Mouse (Mus musculus): ENCODE data around the gene Immp1l.
A peak's percentile ranks its signal among the peaks of the same experiment; 100 is the strongest.

Gene Immp1l

GRCm38 (mm10) chr2:105903896-105904756, at the start of gene Immp1l, which contains the start of gene Elp4:
Gene Immp1l (plus strand): TSS chr2:105904638.
Gene Elp4 (minus strand): TSS chr2:105904564.
- peak; percentile 95 to 97 for DNase-seq (ENCODE audit: low spot score in 2 of 2)

GRCm38 (mm10) chr2:105854740-105855139, 49.7 kb upstream of the Immp1l start:
- DNase-seq (ENCODE audit: low spot score in 2 of 2) = peak in 1 of 2 experiments; percentile 11

GRCm38 (mm10) chr2:105873403-105873802, 31.0 kb upstream of the Immp1l start:
- no peak for DNase-seq (ENCODE audit: low spot score in 2 of 2)

- no peak for DNase-seq (ENCODE audit: low spot score in 2 of 2)
Measured at GRCm38 (mm10) chr2:105890816-105891215, 13.6 kb upstream of the Immp1l start.

- no peak for DNase-seq (ENCODE audit: low spot score in 2 of 2)
Measured at GRCm38 (mm10) chr2:105904757-105905146, 314 bp downstream of the Immp1l start.

- DNase-seq (ENCODE audit: low spot score in 2 of 2) = no peak
Measured at GRCm38 (mm10) chr2:105908351-105908750, 3.9 kb downstream of the Immp1l start.

GRCm38 (mm10) chr2:105910611-105911010, 6.2 kb downstream of the Immp1l start:
- no peak for DNase-seq (ENCODE audit: low spot score in 2 of 2)

GRCm38 (mm10) chr2:105913655-105914366, 9.4 kb downstream of the Immp1l start:
- no peak for DNase-seq (ENCODE audit: low spot score in 2 of 2)

GRCm38 (mm10) chr2:105916671-105917070, 12.2 kb downstream of the Immp1l start:
- no peak for DNase-seq (ENCODE audit: low spot score in 2 of 2)

GRCm38 (mm10) chr2:105917623-105918346, 13.3 kb downstream of the Immp1l start:
- no peak for DNase-seq (ENCODE audit: low spot score in 2 of 2)

GRCm38 (mm10) chr2:105950131-105950530, 45.7 kb downstream of the Immp1l start:
- no peak for DNase-seq (ENCODE audit: low spot score in 2 of 2)

GRCm38 (mm10) chr2:105951350-105951940, 47.0 kb downstream of the Immp1l start:
- DNase-seq (ENCODE audit: low spot score in 2 of 2) = no peak

- no peak for DNase-seq (ENCODE audit: low spot score in 2 of 2)
Measured at GRCm38 (mm10) chr2:105953862-105954261, 49.4 kb downstream of the Immp1l start.

GRCm38 (mm10) chr2:105963447-105963846, 59.0 kb downstream of the Immp1l start:
- no peak for DNase-seq (ENCODE audit: low spot score in 2 of 2)

GRCm38 (mm10) chr2:105973941-105974340, 69.5 kb downstream of the Immp1l start:
- no peak for DNase-seq (ENCODE audit: low spot score in 2 of 2)

GRCm38 (mm10) chr2:105978065-105978464, 73.6 kb downstream of the Immp1l start:
- no peak for DNase-seq (ENCODE audit: low spot score in 2 of 2)

- DNase-seq (ENCODE audit: low spot score in 2 of 2) = no peak
Measured at GRCm38 (mm10) chr2:105985206-105985605, 80.8 kb downstream of the Immp1l start.

GRCm38 (mm10) chr2:105987131-105987530, 82.7 kb downstream of the Immp1l start:
- no peak for DNase-seq (ENCODE audit: low spot score in 2 of 2)

GRCm38 (mm10) chr2:105987999-105988398, 83.6 kb downstream of the Immp1l start:
- no peak for DNase-seq (ENCODE audit: low spot score in 2 of 2)

- DNase-seq (ENCODE audit: low spot score in 2 of 2) = peak; percentile 85
Measured at GRCm38 (mm10) chr2:106002835-106003739, 98.6 kb downstream of the Immp1l start, which contains the start of gene Dnajc24. Gene Dnajc24 (minus strand): TSS chr2:106003549.

GRCm38 (mm10) chr2:106008415-106008814, 104.0 kb downstream of the Immp1l start:
- DNase-seq (ENCODE audit: low spot score in 2 of 2) = no peak

Measured in frontal cortex, postnatal 14 days (tissue).